Mouse (Mus musculus): ENCODE results near the gene Rell1. TPM values are rescaled to one million over a fixed set of nuclear protein-coding genes. Genes with fewer than 3 reads are reported as not detected.

The Rell1 gene
- polyA plus RNA-seq, 1 experiment, result 57.1 TPM

GRCm38 (mm10) chr5:63935581-63935980 is 33.1 kb downstream of the Rell1 start:
- no peak overlapping the region for H3K4me3 ChIP-seq (ENCODE audit: low read depth, low read length)
- no peaks in the 10 kb centered on the region for H3K9me3 ChIP-seq (replicated peaks; ENCODE audit: control insufficient read depth, insufficient read depth, low read length, poor library complexity, severe bottlenecking)
- no peak for TF ChIP-seq EP300 (IDR thresholded peaks at IDR 0.05; ENCODE audit: insufficient read depth, low read depth, low read length)
- no peak for TF ChIP-seq CTCF (IDR thresholded peaks at IDR 0.05; ENCODE audit: low read depth, low read length)
- TF ChIP-seq POLR2A (IDR thresholded peaks at IDR 0.05; ENCODE audit: insufficient read depth, low read length), result no peak
- no peaks in the 10 kb centered on the region for H3K27me3 ChIP-seq (ENCODE audit: control insufficient read depth, insufficient read depth, low read length, poor library complexity, severe bottlenecking)
- H3K36me3 ChIP-seq (ENCODE audit: control insufficient read depth, insufficient read depth, low read length, poor library complexity, severe bottlenecking), result 0 out of 2 replicates have a peak, but pooled peaks cover 3% of the 10 kb centered on the region
- H3K4me1 ChIP-seq (ENCODE audit: control insufficient read depth, insufficient read depth, low read length), result peaks cover 14% of the 10 kb centered on the region
- no peak overlapping the region for H3K9ac ChIP-seq (ENCODE audit: low read depth, poor library complexity, severe bottlenecking)
- no peak overlapping the region for H3K27ac ChIP-seq (ENCODE audit: insufficient read depth, low read length)

- H3K9me3 ChIP-seq (replicated peaks; ENCODE audit: control insufficient read depth, insufficient read depth, low read length, poor library complexity, severe bottlenecking), result no peaks in the 10 kb centered on the region
- peaks cover 3% of the 10 kb centered on the region; the same call in 1 of the 2 replicates for H3K36me3 ChIP-seq (ENCODE audit: control insufficient read depth, insufficient read depth, low read length, poor library complexity, severe bottlenecking)
- peak overlapping the region; percentile 17 for H3K4me3 ChIP-seq (ENCODE audit: low read depth, low read length)
- peaks cover 14% of the 10 kb centered on the region for H3K4me1 ChIP-seq (ENCODE audit: control insufficient read depth, insufficient read depth, low read length)
- TF ChIP-seq EP300 (IDR thresholded peaks at IDR 0.05; ENCODE audit: insufficient read depth, low read depth, low read length), result 0 out of 2 replicates have a peak, but pooled peaks have one; percentile 44
- no peak for TF ChIP-seq POLR2A (IDR thresholded peaks at IDR 0.05; ENCODE audit: insufficient read depth, low read length)
- peak overlapping the region; percentile 83 for H3K27ac ChIP-seq (ENCODE audit: insufficient read depth, low read length)
- H3K9ac ChIP-seq (ENCODE audit: low read depth, poor library complexity, severe bottlenecking), result 0 out of 2 replicates have a peak overlapping the region, but pooled peaks have one; percentile 1
- H3K27me3 ChIP-seq (ENCODE audit: control insufficient read depth, insufficient read depth, low read length, poor library complexity, severe bottlenecking), result no peaks in the 10 kb centered on the region
Observed at GRCm38 (mm10) chr5:63932829-63933228, 35.9 kb downstream of the Rell1 start.

- no peaks in the 10 kb centered on the region for H3K27me3 ChIP-seq (ENCODE audit: control insufficient read depth, insufficient read depth, low read length, poor library complexity, severe bottlenecking)
- H3K4me1 ChIP-seq (ENCODE audit: control insufficient read depth, insufficient read depth, low read length), result peaks cover 9% of the 10 kb centered on the region
- no peaks in the 10 kb centered on the region for H3K9me3 ChIP-seq (replicated peaks; ENCODE audit: control insufficient read depth, insufficient read depth, low read length, poor library complexity, severe bottlenecking)
- peak overlapping the region; percentile 30; the same call in 1 of the 2 replicates for H3K27ac ChIP-seq (ENCODE audit: insufficient read depth, low read length)
- peaks cover 4% of the 10 kb centered on the region for H3K36me3 ChIP-seq (ENCODE audit: control insufficient read depth, insufficient read depth, low read length, poor library complexity, severe bottlenecking)
- TF ChIP-seq EP300 (IDR thresholded peaks at IDR 0.05; ENCODE audit: insufficient read depth, low read depth, low read length) (no peak), CTCF (IDR thresholded peaks at IDR 0.05; ENCODE audit: low read depth, low read length) (no peak)
- no peak overlapping the region for H3K9ac ChIP-seq (ENCODE audit: low read depth, poor library complexity, severe bottlenecking)
- no peak overlapping the region for H3K4me3 ChIP-seq (ENCODE audit: low read depth, low read length)
Observed at GRCm38 (mm10) chr5:63930824-63931358, 37.8 kb downstream of the Rell1 start.

GRCm38 (mm10) chr5:63925035-63925628 is 43.6 kb downstream of the Rell1 start:
- no peak overlapping the region for H3K27ac ChIP-seq (ENCODE audit: insufficient read depth, low read length)
- peaks cover 4% of the 10 kb centered on the region for H3K36me3 ChIP-seq (ENCODE audit: control insufficient read depth, insufficient read depth, low read length, poor library complexity, severe bottlenecking)
- no peak overlapping the region for H3K4me3 ChIP-seq (ENCODE audit: low read depth, low read length)
- no peak for TF ChIP-seq EP300 (IDR thresholded peaks at IDR 0.05; ENCODE audit: insufficient read depth, low read depth, low read length)
- TF ChIP-seq CTCF (IDR thresholded peaks at IDR 0.05; ENCODE audit: low read depth, low read length), result no peak
- TF ChIP-seq POLR2A (IDR thresholded peaks at IDR 0.05; ENCODE audit: insufficient read depth, low read length), result no peak
- H3K9ac ChIP-seq (ENCODE audit: low read depth, poor library complexity, severe bottlenecking), result no peak overlapping the region
- H3K4me1 ChIP-seq (ENCODE audit: control insufficient read depth, insufficient read depth, low read length), result no peaks in the 10 kb centered on the region
- no peaks in the 10 kb centered on the region for H3K9me3 ChIP-seq (replicated peaks; ENCODE audit: control insufficient read depth, insufficient read depth, low read length, poor library complexity, severe bottlenecking)
- H3K27me3 ChIP-seq (ENCODE audit: control insufficient read depth, insufficient read depth, low read length, poor library complexity, severe bottlenecking), result no peaks in the 10 kb centered on the region

- H3K27ac ChIP-seq (ENCODE audit: insufficient read depth, low read length), result no peak overlapping the region
- TF ChIP-seq CTCF (IDR thresholded peaks at IDR 0.05; ENCODE audit: low read depth, low read length) (no peak), POLR2A (IDR thresholded peaks at IDR 0.05; ENCODE audit: insufficient read depth, low read length) (no peak), EP300 (IDR thresholded peaks at IDR 0.05; ENCODE audit: insufficient read depth, low read depth, low read length) (no peak)
- H3K4me1 ChIP-seq (ENCODE audit: control insufficient read depth, insufficient read depth, low read length), result no peaks in the 10 kb centered on the region
- H3K36me3 ChIP-seq (ENCODE audit: control insufficient read depth, insufficient read depth, low read length, poor library complexity, severe bottlenecking), result peaks cover 4% of the 10 kb centered on the region; the same call in 1 of the 2 replicates
- H3K9me3 ChIP-seq (replicated peaks; ENCODE audit: control insufficient read depth, insufficient read depth, low read length, poor library complexity, severe bottlenecking), result no peaks in the 10 kb centered on the region
- no peak overlapping the region for H3K9ac ChIP-seq (ENCODE audit: low read depth, poor library complexity, severe bottlenecking)
- H3K4me3 ChIP-seq (ENCODE audit: low read depth, low read length), result no peak overlapping the region
- H3K27me3 ChIP-seq (ENCODE audit: control insufficient read depth, insufficient read depth, low read length, poor library complexity, severe bottlenecking), result no peaks in the 10 kb centered on the region
Observed at GRCm38 (mm10) chr5:63923305-63924025, 45.2 kb downstream of the Rell1 start.

- H3K36me3 ChIP-seq (ENCODE audit: control insufficient read depth, insufficient read depth, low read length, poor library complexity, severe bottlenecking), result peaks cover under 1% of the 10 kb centered on the region; the same call in 1 of the 2 replicates
- no peak overlapping the region for H3K4me3 ChIP-seq (ENCODE audit: low read depth, low read length)
- TF ChIP-seq EP300 (IDR thresholded peaks at IDR 0.05; ENCODE audit: insufficient read depth, low read depth, low read length) (no peak), CTCF (IDR thresholded peaks at IDR 0.05; ENCODE audit: low read depth, low read length) (no peak), POLR2A (IDR thresholded peaks at IDR 0.05; ENCODE audit: insufficient read depth, low read length) (no peak)
- no peak overlapping the region for H3K27ac ChIP-seq (ENCODE audit: insufficient read depth, low read length)
- no peaks in the 10 kb centered on the region for H3K4me1 ChIP-seq (ENCODE audit: control insufficient read depth, insufficient read depth, low read length)
- no peak overlapping the region for H3K9ac ChIP-seq (ENCODE audit: low read depth, poor library complexity, severe bottlenecking)
- no peaks in the 10 kb centered on the region for H3K9me3 ChIP-seq (replicated peaks; ENCODE audit: control insufficient read depth, insufficient read depth, low read length, poor library complexity, severe bottlenecking)
- no peaks in the 10 kb centered on the region for H3K27me3 ChIP-seq (ENCODE audit: control insufficient read depth, insufficient read depth, low read length, poor library complexity, severe bottlenecking)
Observed at GRCm38 (mm10) chr5:63918201-63918600, 50.5 kb downstream of the Rell1 start.
